In the genomic region with DNA sequence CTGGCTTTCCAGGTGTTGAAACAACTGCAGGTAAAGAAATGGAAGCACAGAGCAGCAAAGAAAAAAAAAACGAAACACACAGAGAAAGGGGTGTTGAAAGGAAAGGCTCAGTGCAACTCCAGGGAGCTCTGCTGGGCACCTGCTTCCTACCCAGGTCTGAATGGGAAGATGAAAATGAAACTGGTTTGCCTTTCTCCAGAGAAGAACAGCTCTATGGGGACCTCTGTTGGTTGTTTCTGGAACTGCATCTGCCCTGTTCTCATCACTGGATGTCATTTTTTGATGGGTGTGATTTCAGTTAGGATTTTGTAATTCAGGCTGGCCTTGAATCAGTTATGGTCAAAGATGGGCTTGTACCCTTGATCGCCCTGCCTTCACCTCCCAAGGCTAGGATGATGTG, we compare ENCODE assay signal across 8 mouse cellular contexts. TPM values are rescaled to one million over a fixed set of nuclear protein-coding genes. Genes with fewer than 3 reads are reported as not detected.
DNase-seq lines count a peak whose midpoint lies in the region; ATAC-seq and TF ChIP-seq lines count a peak whose summit lies in the region.

No protein-coding gene starts in this region.

- no peak for TF ChIP-seq EP300 in CH12.LX (IDR thresholded peaks at IDR 0.05; ENCODE audit: low read length)
- no peak for TF ChIP-seq EP300 in liver, embryonic 14.5 days (IDR thresholded peaks at IDR 0.05; ENCODE audit: low read depth)

- no peak overlapping the region for H3K4me2 ChIP-seq in CH12.LX (ENCODE audit: insufficient read depth, low read depth, poor library complexity, severe bottlenecking)
- H3K4me2 ChIP-seq in liver, embryonic 14.5 days (ENCODE audit: low read depth), result no peak overlapping the region

- no peak overlapping the region for H3K27ac ChIP-seq in CH12.LX (ENCODE audit: insufficient read depth, low read depth)
- no peak overlapping the region for H3K27ac ChIP-seq in liver, embryonic 14.5 days

- no peaks in the 10 kb centered on the region for H3K9me3 ChIP-seq in CH12.LX (replicated peaks; ENCODE audit: low read length)
- H3K9me3 ChIP-seq in liver, embryonic 14.5 days (ENCODE audit: control insufficient read depth, low read length), result no peaks in the 10 kb centered on the region

- 22% methylated on average over 2 of the region's 2 CpGs for WGBS in liver, embryonic 14.5 days (ENCODE audit: insufficient replicate concordance)

- H3K27me3 ChIP-seq in CH12.LX (replicated peaks), result no peaks in the 10 kb centered on the region
- no peaks in the 10 kb centered on the region for H3K27me3 ChIP-seq in liver, embryonic 14.5 days (ENCODE audit: control insufficient read depth, insufficient read depth, low read length)

- dilution Hi-C loops in CH12.LX (cut with MboI; ENCODE audit: extremely low pct_ligation_motif_present, extremely low pct_unique_long_range_greater_than_20kb, low sequenced_read_pairs), result no loop called here

- peak; percentile 90 for TF ChIP-seq RAD21 in CH12.LX (IDR thresholded peaks at IDR 0.05; ENCODE audit: low read depth, low read length)

- TF ChIP-seq CTCF in CH12.LX (conservative IDR thresholded peaks at IDR 0.05 in 1 of 2, IDR thresholded peaks at IDR 0.05 in 1 of 2; ENCODE audit: low read depth in 2 of 2, low read length in 2 of 2), result peak; percentile 97 to 100
- peak; percentile 93 for TF ChIP-seq CTCF in liver, embryonic 14.5 days (IDR thresholded peaks at IDR 0.05; ENCODE audit: low read depth)

- in situ Hi-C loops in CH12.LX (cut with MboI; ENCODE audit: low pct_ligation_motif_present, low pct_unique_long_range_greater_than_20kb, low sequenced_read_pairs), result no loop called here

- peak; percentile 94 for DNase-seq in 3T3-L1 (ENCODE audit: low read depth, low spot score)
- DNase-seq in CH12.LX (ENCODE audit: extremely low read depth), result peak; percentile 83
- DNase-seq in c-Kit-positive CD71-positive TER-119-negative erythroid progenitor cells, embryonic 14.5 days (ENCODE audit: low read depth), result peak; percentile 76
- peak; percentile 52 to 85 for DNase-seq in kidney, adult 8-10 months
- peak; percentile 49 to 59 (median 52) for DNase-seq in liver, embryonic 14.5 days (ENCODE audit: low read depth in 3 of 3, low spot score in 3 of 3)
- DNase-seq in retina, postnatal 7 days (ENCODE audit: low read depth, low spot score), result peak; percentile 64
- DNase-seq in urinary bladder, postnatal 4 days (ENCODE audit: low spot score in 2 of 2), result peak; percentile 51 to 79

- no peak for TF ChIP-seq POLR2A in CH12.LX (IDR thresholded peaks at IDR 0.05; ENCODE audit: low read depth, low read length)

- no peaks in the 10 kb centered on the region for H3K79me2 ChIP-seq in CH12.LX (replicated peaks; ENCODE audit: control insufficient read depth, extremely low read depth, insufficient read depth, poor library complexity, severe bottlenecking)

- H3K9ac ChIP-seq in CH12.LX (ENCODE audit: insufficient read depth, low read depth), result no peak overlapping the region
- H3K9ac ChIP-seq in liver, embryonic 14.5 days (replicated peaks), result no peak overlapping the region

- peaks cover 0 to 6% of the 10 kb centered on the region in 2 experiments; a peak in 2 of 4 replicates for H3K4me1 ChIP-seq in CH12.LX (ENCODE audit: control insufficient read depth in 1 of 2, insufficient read depth in 2 of 2)
- no peaks in the 10 kb centered on the region for H3K4me1 ChIP-seq in liver, embryonic 14.5 days (replicated peaks; ENCODE audit: control insufficient read depth in 2 of 2, insufficient read depth in 2 of 2, low read length in 1 of 2)

- peak; percentile 87 for ATAC-seq in frontal cortex, adult (ENCODE audit: low TSS enrichment)
- ATAC-seq in liver, embryonic 14.5 days (ENCODE audit: insufficient read depth), result no peak

- no peak overlapping the region for H3K4me3 ChIP-seq in CH12.LX (replicated peaks in 1 of 3; ENCODE audit: low read depth in 2 of 3, low read length in 2 of 3, poor library complexity in 1 of 3)
- H3K4me3 ChIP-seq in liver, embryonic 14.5 days (ENCODE audit: insufficient read depth in 1 of 2, low read depth in 2 of 2, low read length in 2 of 2), result no peak overlapping the region

- H3K36me3 ChIP-seq in CH12.LX (replicated peaks in 1 of 2; ENCODE audit: control insufficient read depth in 1 of 2, insufficient read depth in 1 of 2, low read length in 1 of 2), result peaks cover 61 to 96% of the 10 kb centered on the region in 2 experiments
- peaks cover 50% of the 10 kb centered on the region for H3K36me3 ChIP-seq in liver, embryonic 14.5 days (replicated peaks; ENCODE audit: control insufficient read depth, insufficient read depth, low read depth)

TF ChIP-seq in CH12.LX, 34 proteins besides CTCF, POLR2A, EP300 and RAD21:
- TF ChIP-seq UBTF (IDR thresholded peaks at IDR 0.05; ENCODE audit: low read depth, low read length) (no peak), MYC (IDR thresholded peaks at IDR 0.05; ENCODE audit: low read depth, low read length) (no peak), ZC3H11A (IDR thresholded peaks at IDR 0.05; ENCODE audit: low read depth, low read length) (no peak), MEF2A (IDR thresholded peaks at IDR 0.05; ENCODE audit: borderline replicate concordance, low read depth, low read length) (no peak), IRF4 (IDR thresholded peaks at IDR 0.05; ENCODE audit: low read depth, low read length) (peak; percentile 41; the same call in 1 of the 2 replicates), POLR2AphosphoS2 (IDR thresholded peaks at IDR 0.05; ENCODE audit: low read depth, low read length) (no peak), ETS1 (conservative IDR thresholded peaks at IDR 0.05; ENCODE audit: low read depth, low read length) (no peak), SMC3 (IDR thresholded peaks at IDR 0.05; ENCODE audit: low read depth, low read length) (peak; percentile 90), HCFC1 (IDR thresholded peaks at IDR 0.05; ENCODE audit: low read depth, low read length) (no peak), CHD2 (IDR thresholded peaks at IDR 0.05; ENCODE audit: low read length) (no peak)

RNA-seq across cellular contexts. Expression of a gene that starts 18.3 kb away (rescaled TPM):
- total RNA-seq in CH12.LX (2012; rRNA removed) (10.8 and 11.1 TPM in 2 replicates), CH12.LX (2014; rRNA removed) (3.3 and 4.2 TPM in 2 replicates)
- polyA plus RNA-seq in CH12.LX (2012; ENCODE audit: insufficient read length, low read depth), result 12.6 and 13.5 TPM in 2 replicates
- polyA plus RNA-seq in liver, embryonic 14.5 days (2012; rRNA removed), result 5.8 and 6.6 TPM in 2 replicates
- polyA plus RNA-seq in liver, embryonic 14.5 days (2014; fragmentation: Nextera tagmentation; extraction: Ambion mirVana), result 4.4 and 5.9 TPM in 2 replicates

RNA-seq across cellular contexts. Expression of a gene that starts 22.4 kb away (rescaled TPM):
- total RNA-seq in CH12.LX (2012; rRNA removed), result 39.2 and 44.7 TPM in 2 replicates
- 21.2 and 24.0 TPM in 2 replicates for total RNA-seq in CH12.LX (2014; rRNA removed)
- 30.7 and 31.3 TPM in 2 replicates for polyA plus RNA-seq in CH12.LX (2012; ENCODE audit: insufficient read length, low read depth)
- 7.3 and 14.0 TPM in 2 replicates for polyA plus RNA-seq in liver, embryonic 14.5 days (2012; rRNA removed)
- polyA plus RNA-seq in liver, embryonic 14.5 days (2014; fragmentation: Nextera tagmentation; extraction: Ambion mirVana), result 6.8 and 10.0 TPM in 2 replicates

RNA-seq across cellular contexts. Expression of a gene that starts 43.1 kb away (rescaled TPM):
- total RNA-seq in CH12.LX (2012; rRNA removed) (11.4 and 11.8 TPM in 2 replicates), CH12.LX (2014; rRNA removed) (14.0 and 15.4 TPM in 2 replicates)
- polyA plus RNA-seq in CH12.LX (2012; ENCODE audit: insufficient read length, low read depth), result 19.9 and 22.0 TPM in 2 replicates
- 2.3 TPM in 2 replicates for polyA plus RNA-seq in liver, embryonic 14.5 days (2012; rRNA removed)
- 0.88 and 1.5 TPM in 2 replicates for polyA plus RNA-seq in liver, embryonic 14.5 days (2014; fragmentation: Nextera tagmentation; extraction: Ambion mirVana)

RNA-seq across cellular contexts. Expression of a gene that starts 45.5 kb away (rescaled TPM):
- 258 and 276 TPM in 2 replicates for total RNA-seq in CH12.LX (2012; rRNA removed)
- 284 and 305 TPM in 2 replicates for total RNA-seq in CH12.LX (2014; rRNA removed)
- polyA plus RNA-seq in CH12.LX (2012; ENCODE audit: insufficient read length, low read depth), result 332 and 360 TPM in 2 replicates
- 114 and 150 TPM in 2 replicates for polyA plus RNA-seq in liver, embryonic 14.5 days (2012; rRNA removed)
- polyA plus RNA-seq in liver, embryonic 14.5 days (2014; fragmentation: Nextera tagmentation; extraction: Ambion mirVana), result 153 and 161 TPM in 2 replicates
